10 mouse cellular contexts compared by ENCODE assay signal in genomic region chr3:36330656-36331055, GRCm38 (mm10).
DNase-seq lines count a peak whose midpoint lies in the region; ATAC-seq and TF ChIP-seq lines count a peak whose summit lies in the region.
"Had no signal": no experiment of that assay in that cellular context is flagged by ENCODE, and none has a peak within 500 bp of the region (broad histone marks: within the 10 kb centered on the region; RNA-seq: fewer than 3 reads in every experiment).

No protein-coding gene starts in this region.

- H3K27me3 ChIP-seq in heart, adult 2 months (ENCODE audit: control insufficient read depth, insufficient read depth, low read length) = no peaks in the 10 kb centered on the region
- H3K27me3 ChIP-seq in heart, embryonic 12.5 days (replicated peaks) = no peaks in the 10 kb centered on the region
- H3K27me3 ChIP-seq: embryonic facial prominence, embryonic 12.5 days; liver, embryonic 15.5 days had no signal

- no peak overlapping the region for H3K9ac ChIP-seq in heart, adult 2 months (ENCODE audit: low read depth, low read length)
- no peak overlapping the region for H3K9ac ChIP-seq in heart, embryonic 12.5 days
- H3K9ac ChIP-seq: embryonic facial prominence, embryonic 12.5 days; liver, embryonic 15.5 days had no signal

- H3K79me2 ChIP-seq in heart, adult 2 months (replicated peaks; ENCODE audit: control insufficient read depth, insufficient read depth, low read length) = no peaks in the 10 kb centered on the region

- peak; percentile 54 for TF ChIP-seq CTCF in heart, adult 2 months (IDR thresholded peaks at IDR 0.05)

- H3K4me3 ChIP-seq in heart, adult 2 months = no peak overlapping the region
- H3K4me3 ChIP-seq in heart, embryonic 12.5 days = no peak overlapping the region
- H3K4me3 ChIP-seq: embryonic facial prominence, embryonic 12.5 days; liver, embryonic 15.5 days had no signal

- no peak for TF ChIP-seq POLR2A in heart, adult 2 months (IDR thresholded peaks at IDR 0.05; ENCODE audit: insufficient read depth, low read depth, low read length)

- intact Hi-C loops in heart, adult 2 months (cut with DNase I) = no loop called here

- H3K27ac ChIP-seq in heart, adult 2 months = no peak overlapping the region
- H3K27ac ChIP-seq in heart, embryonic 12.5 days (ENCODE audit: poor library complexity, severe bottlenecking) = no peak overlapping the region
- H3K27ac ChIP-seq: embryonic facial prominence, embryonic 12.5 days; liver, embryonic 15.5 days had no signal

- H3K4me1 ChIP-seq in heart, adult 2 months (ENCODE audit: control insufficient read depth, insufficient read depth, low read length) = no peaks in the 10 kb centered on the region
- H3K4me1 ChIP-seq in heart, embryonic 12.5 days (replicated peaks) = no peaks in the 10 kb centered on the region
- H3K4me1 ChIP-seq: embryonic facial prominence, embryonic 12.5 days; liver, embryonic 15.5 days had no signal

- H3K9me3 ChIP-seq in heart, embryonic 12.5 days (replicated peaks) = no peaks in the 10 kb centered on the region
- H3K9me3 ChIP-seq: embryonic facial prominence, embryonic 12.5 days; liver, embryonic 15.5 days had no signal

- TF ChIP-seq EP300 in heart, adult 2 months (IDR thresholded peaks at IDR 0.05; ENCODE audit: insufficient read depth, low read depth, low read length) = no peak

- no peak for ATAC-seq in heart, embryonic 12.5 days (ENCODE audit: insufficient number of reproducible peaks, low FRiP score)
- peak; percentile 27 to 51; a peak in 1 of 4 replicates for ATAC-seq in hematopoietic stem cell, adult 5-6 weeks (replicated peaks in 1 of 2; ENCODE audit: insufficient read depth in 1 of 2, low FRiP score in 2 of 2, low TSS enrichment in 1 of 2, low read depth in 1 of 2, poor library complexity in 2 of 2, severe bottlenecking in 2 of 2)
- ATAC-seq in megakaryocyte, adult 5-6 weeks (ENCODE audit: poor library complexity, severe bottlenecking) = peak; percentile 56
- no peak for ATAC-seq in erythroid progenitor cell, adult 5-6 weeks (replicated peaks; ENCODE audit: low FRiP score, poor library complexity, severe bottlenecking)

- 32% methylated on average over 9 of the region's 9 CpGs for WGBS in heart, adult 2 months
- 26% methylated on average over 9 of the region's 9 CpGs for WGBS in heart, embryonic 12.5 days

- no peaks in the 10 kb centered on the region for H3K36me3 ChIP-seq in heart, adult 2 months (ENCODE audit: control insufficient read depth, insufficient read depth, low read length)
- H3K36me3 ChIP-seq in heart, embryonic 12.5 days = no peaks in the 10 kb centered on the region
- H3K36me3 ChIP-seq: embryonic facial prominence, embryonic 12.5 days; liver, embryonic 15.5 days had no signal

- DNase-seq in heart, adult 2 months = peak; percentile 6 to 20
- peak; percentile 5 for DNase-seq in thymus, postnatal 14 days
- DNase-seq in thymus, postnatal 25 days = no peak
- DNase-seq in cerebellum, postnatal 10 days = peak; percentile 78

- H3K4me2 ChIP-seq in heart, embryonic 12.5 days = no peak overlapping the region
- H3K4me2 ChIP-seq: embryonic facial prominence, embryonic 12.5 days; liver, embryonic 15.5 days had no signal

Comparison
In these comparisons a context has a peak if more than half of its experiments do, and no peak if none do; other contexts are left out.
1. ATAC-seq: peak in hematopoietic stem cell, adult 5-6 weeks (2 of 2) and megakaryocyte, adult 5-6 weeks (single experiment); none in heart, embryonic 12.5 days (single experiment) and erythroid progenitor cell, adult 5-6 weeks (single experiment).